ENCODE assay signal across 8 mouse cellular contexts in the genomic region with DNA sequence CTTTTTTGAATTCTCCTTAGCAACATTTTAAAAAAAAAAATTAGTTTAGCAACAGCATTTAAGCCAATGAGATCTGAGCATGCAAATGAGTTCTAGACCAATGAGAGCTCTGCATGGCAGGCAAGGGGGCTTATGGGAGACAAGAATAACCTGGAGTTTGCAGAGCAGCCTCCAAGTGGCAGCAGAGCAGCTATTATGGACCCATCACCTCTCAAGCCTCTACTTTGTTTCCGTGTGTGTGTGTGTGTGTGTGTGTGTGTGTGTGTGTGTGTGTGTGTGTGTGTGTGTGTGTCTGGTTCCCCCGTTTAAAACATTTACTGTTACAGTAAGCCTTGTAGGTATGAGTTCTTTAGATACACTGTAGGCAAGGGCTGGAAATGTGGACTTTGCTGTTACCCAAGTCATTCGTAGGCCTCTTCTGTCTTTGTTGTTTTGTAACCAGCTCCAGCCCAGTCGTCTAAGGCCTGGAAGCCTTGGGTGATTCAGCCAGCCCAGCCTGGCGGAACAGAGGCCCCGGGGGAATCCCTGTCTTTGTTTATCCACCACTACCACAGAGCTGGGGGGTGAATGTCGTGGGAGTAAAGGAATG. TPM values are rescaled to one million over a fixed set of nuclear protein-coding genes. Genes with fewer than 3 reads are reported as not detected.
DNase-seq lines count a peak whose midpoint lies in the region; ATAC-seq and TF ChIP-seq lines count a peak whose summit lies in the region.

No protein-coding gene starts in this region.

- no peak overlapping the region for H3K4me3 ChIP-seq in heart, embryonic 15.5 days
- H3K4me3 ChIP-seq in liver, embryonic 13.5 days (replicated peaks): no peak overlapping the region
- no peak overlapping the region for H3K4me3 ChIP-seq in neural tube, embryonic 11.5 days (ENCODE audit: low read depth, low read length)
- no peak overlapping the region for H3K4me3 ChIP-seq in stomach, postnatal 0 days (ENCODE audit: low read depth, low read length)

- peak; percentile 79 for DNase-seq in CD4-positive, CD25-positive, alpha-beta regulatory T cell, adult 2 months (ENCODE audit: low read depth, low spot score)
- DNase-seq in adrenal gland, postnatal 36 days: peak; percentile 78 to 83
- peak; percentile 84 for DNase-seq in fibroblast of lung, adult 2 months (ENCODE audit: low read depth)
- peak; percentile 87 for DNase-seq in kidney, postnatal 10 days
- DNase-seq in liver, embryonic 13.5 days: peak; percentile 52
- peak; percentile 71 for DNase-seq in neural tube, embryonic 11.5 days (ENCODE audit: low spot score)
- DNase-seq in stomach, postnatal 0 days (ENCODE audit: low spot score): peak; percentile 79

- H3K4me1 ChIP-seq in heart, embryonic 15.5 days (replicated peaks): peaks cover 37% of the 10 kb centered on the region
- H3K4me1 ChIP-seq in liver, embryonic 13.5 days (replicated peaks): peaks cover 10% of the 10 kb centered on the region
- peaks cover 5% of the 10 kb centered on the region; the same call in 1 of the 2 replicates for H3K4me1 ChIP-seq in neural tube, embryonic 11.5 days (ENCODE audit: control insufficient read depth, insufficient read depth, low read length)
- no peaks in the 10 kb centered on the region for H3K4me1 ChIP-seq in stomach, postnatal 0 days (replicated peaks; ENCODE audit: control insufficient read depth, insufficient read depth)

- H3K27ac ChIP-seq in heart, embryonic 15.5 days: peak overlapping the region; percentile 73
- 0 out of 2 replicates have a peak overlapping the region, but pooled peaks have one; percentile 19 for H3K27ac ChIP-seq in liver, embryonic 13.5 days
- no peak overlapping the region for H3K27ac ChIP-seq in neural tube, embryonic 11.5 days (ENCODE audit: low read depth, low read length)
- H3K27ac ChIP-seq in stomach, postnatal 0 days (replicated peaks): peak overlapping the region; percentile 73; the same call in 1 of the 2 replicates

- WGBS in heart, embryonic 15.5 days: 26% methylated on average over 7 of the region's 7 CpGs
- WGBS in liver, embryonic 13.5 days (ENCODE audit: insufficient replicate concordance): 22% methylated on average over 7 of the region's 7 CpGs
- WGBS in neural tube, embryonic 11.5 days: 36% methylated on average over 7 of the region's 7 CpGs
- 10% methylated on average over 7 of the region's 7 CpGs for WGBS in stomach, postnatal 0 days

- TF ChIP-seq EP300 in stomach, postnatal 0 days (optimal IDR thresholded peaks at IDR 0.05): no peak

- no peaks in the 10 kb centered on the region for H3K27me3 ChIP-seq in heart, embryonic 15.5 days
- no peaks in the 10 kb centered on the region for H3K27me3 ChIP-seq in liver, embryonic 13.5 days
- H3K27me3 ChIP-seq in neural tube, embryonic 11.5 days (ENCODE audit: control insufficient read depth, insufficient read depth, low read length): no peaks in the 10 kb centered on the region
- no peaks in the 10 kb centered on the region for H3K27me3 ChIP-seq in stomach, postnatal 0 days (ENCODE audit: control insufficient read depth, insufficient read depth, low read length)

- no peak overlapping the region for H3K4me2 ChIP-seq in heart, embryonic 15.5 days
- H3K4me2 ChIP-seq in liver, embryonic 13.5 days: peak overlapping the region; percentile 28
- no peak overlapping the region for H3K4me2 ChIP-seq in neural tube, embryonic 11.5 days (ENCODE audit: low read depth)
- H3K4me2 ChIP-seq in stomach, postnatal 0 days (replicated peaks; ENCODE audit: low read depth): no peak overlapping the region

- ATAC-seq in heart, embryonic 15.5 days (replicated peaks; ENCODE audit: insufficient number of reproducible peaks, insufficient read depth, low FRiP score, low read depth): peak; percentile 85
- peak; percentile 87 for ATAC-seq in liver, embryonic 13.5 days (ENCODE audit: low read depth)
- ATAC-seq in neural tube, embryonic 11.5 days (ENCODE audit: insufficient read depth, low FRiP score, low TSS enrichment): peak; percentile 90
- ATAC-seq in stomach, postnatal 0 days (ENCODE audit: low FRiP score, low TSS enrichment): peak; percentile 96

- peak; percentile 80 for TF ChIP-seq CTCF in stomach, postnatal 0 days (IDR thresholded peaks at IDR 0.05; ENCODE audit: low read depth)

- H3K36me3 ChIP-seq in heart, embryonic 15.5 days: peaks cover 40% of the 10 kb centered on the region
- H3K36me3 ChIP-seq in liver, embryonic 13.5 days: no peaks in the 10 kb centered on the region
- no peaks in the 10 kb centered on the region; the same call in 1 of the 2 replicates for H3K36me3 ChIP-seq in neural tube, embryonic 11.5 days (ENCODE audit: control insufficient read depth, insufficient read depth, low read length)
- peaks cover 9% of the 10 kb centered on the region; the same call in 1 of the 2 replicates for H3K36me3 ChIP-seq in stomach, postnatal 0 days (ENCODE audit: control insufficient read depth, insufficient read depth, low read length)

- 0 out of 2 replicates have a peak overlapping the region, but pooled peaks have one; percentile 22 for H3K9ac ChIP-seq in heart, embryonic 15.5 days
- no peak overlapping the region for H3K9ac ChIP-seq in liver, embryonic 13.5 days
- H3K9ac ChIP-seq in neural tube, embryonic 11.5 days (ENCODE audit: low read length): no peak overlapping the region
- H3K9ac ChIP-seq in stomach, postnatal 0 days (ENCODE audit: low read length): no peak overlapping the region

- H3K9me3 ChIP-seq in heart, embryonic 15.5 days (replicated peaks): no peaks in the 10 kb centered on the region
- no peaks in the 10 kb centered on the region for H3K9me3 ChIP-seq in liver, embryonic 13.5 days (replicated peaks)
- no peaks in the 10 kb centered on the region for H3K9me3 ChIP-seq in neural tube, embryonic 11.5 days (ENCODE audit: control insufficient read depth, low read length)
- no peaks in the 10 kb centered on the region for H3K9me3 ChIP-seq in stomach, postnatal 0 days (ENCODE audit: control insufficient read depth, low read length)

RNA-seq across cellular contexts. Expression of a gene that starts 37.8 kb away (rescaled TPM):
- total RNA-seq in adrenal gland, postnatal 36 days (2021): 10 to 100 TPM; 59.3 to 87.0 TPM
- 468 and 518 TPM in 2 replicates for polyA plus RNA-seq in heart, embryonic 15.5 days (2015; fragmentation: Nextera tagmentation; extraction: Ambion mirVana)
- 26.6 and 31.4 TPM in 2 replicates for polyA plus RNA-seq in liver, embryonic 13.5 days (2015; fragmentation: Nextera tagmentation; extraction: Ambion mirVana)
- polyA plus RNA-seq in neural tube, embryonic 11.5 days (2014; fragmentation: Nextera tagmentation; extraction: Ambion mirVana): 204 and 214 TPM in 2 replicates
- polyA plus RNA-seq in stomach, postnatal 0 days (2015; fragmentation: Nextera tagmentation; extraction: Ambion mirVana): 238 and 254 TPM in 2 replicates

RNA-seq across cellular contexts. Expression of a gene that starts 46.5 kb away (rescaled TPM):
- under 1 TPM in 1 of 2 experiments, not detected in 1; 0.49 TPM for total RNA-seq in adrenal gland, postnatal 36 days (2021)
- polyA plus RNA-seq in heart, embryonic 15.5 days (2015; fragmentation: Nextera tagmentation; extraction: Ambion mirVana): 4.9 and 6.3 TPM in 2 replicates
- polyA plus RNA-seq in liver, embryonic 13.5 days (2015; fragmentation: Nextera tagmentation; extraction: Ambion mirVana): not detected in 2 replicates
- polyA plus RNA-seq in neural tube, embryonic 11.5 days (2014; fragmentation: Nextera tagmentation; extraction: Ambion mirVana): not detected in 2 replicates
- polyA plus RNA-seq in stomach, postnatal 0 days (2015; fragmentation: Nextera tagmentation; extraction: Ambion mirVana): 0.29 and 0.56 TPM in 2 replicates

RNA-seq across cellular contexts. Expression of a gene that starts 53.7 kb away (rescaled TPM):
- 100 to 1,000 TPM; 196 to 310 TPM for total RNA-seq in adrenal gland, postnatal 36 days (2021)
- polyA plus RNA-seq in heart, embryonic 15.5 days (2015; fragmentation: Nextera tagmentation; extraction: Ambion mirVana): 36.4 and 41.7 TPM in 2 replicates
- 12.1 and 15.2 TPM in 2 replicates for polyA plus RNA-seq in liver, embryonic 13.5 days (2015; fragmentation: Nextera tagmentation; extraction: Ambion mirVana)
- polyA plus RNA-seq in neural tube, embryonic 11.5 days (2014; fragmentation: Nextera tagmentation; extraction: Ambion mirVana): 59.9 and 60.8 TPM in 2 replicates
- polyA plus RNA-seq in stomach, postnatal 0 days (2015; fragmentation: Nextera tagmentation; extraction: Ambion mirVana): 26.0 and 27.5 TPM in 2 replicates
